Mouse (Mus musculus): Measurements from ENCODE around the gene Ppp3cb. TPM values are rescaled to one million over a fixed set of nuclear protein-coding genes. Genes with fewer than 3 reads are reported as not detected.

Ppp3cb gene
- polyA plus RNA-seq, 1 experiment: 4.7 TPM

GRCm38 (mm10) chr14:20520179-20520578 is 26.2 kb downstream of the Ppp3cb start:
- H3K27me3 ChIP-seq (ENCODE audit: control insufficient read depth, insufficient read depth, low read length): no peaks in the 10 kb centered on the region
- H3K27ac ChIP-seq (ENCODE audit: insufficient read depth, low read depth, low read length): no peak overlapping the region
- H3K4me1 ChIP-seq (ENCODE audit: control insufficient read depth, insufficient read depth, insufficient read length, low read length): no peaks in the 10 kb centered on the region
- TF ChIP-seq CTCF (IDR thresholded peaks at IDR 0.05; ENCODE audit: extremely low read depth, insufficient read length, insufficient replicate concordance, low read depth, low read length): no peak
- no peak for TF ChIP-seq POLR2A (IDR thresholded peaks at IDR 0.05; ENCODE audit: low read depth, low read length)
- H3K36me3 ChIP-seq (ENCODE audit: control insufficient read depth, insufficient read depth, low read length): peaks cover 22% of the 10 kb centered on the region
- no peak overlapping the region for H3K4me3 ChIP-seq (ENCODE audit: low read depth, low read length)
- 89% methylated on average over 2 of the region's 2 CpGs for WGBS

- Histone ChIP-seq H3K27me3 (ENCODE audit: control insufficient read depth, insufficient read depth, low read length) (no peaks in the 10 kb centered on the region), H3K4me1 (ENCODE audit: control insufficient read depth, insufficient read depth, insufficient read length, low read length) (no peaks in the 10 kb centered on the region), H3K27ac (ENCODE audit: insufficient read depth, low read depth, low read length) (no peak overlapping the region), H3K36me3 (ENCODE audit: control insufficient read depth, insufficient read depth, low read length) (peaks cover 12% of the 10 kb centered on the region), H3K4me3 (ENCODE audit: low read depth, low read length) (no peak overlapping the region)
- WGBS: 82% methylated on average over 2 of the region's 2 CpGs
- TF ChIP-seq CTCF (IDR thresholded peaks at IDR 0.05; ENCODE audit: extremely low read depth, insufficient read length, insufficient replicate concordance, low read depth, low read length) (no peak), POLR2A (IDR thresholded peaks at IDR 0.05; ENCODE audit: low read depth, low read length) (no peak)
Observed at GRCm38 (mm10) chr14:20508424-20508823, 37.9 kb downstream of the Ppp3cb start.

- H3K4me3 ChIP-seq (ENCODE audit: low read depth, low read length): no peak overlapping the region
Observed at GRCm38 (mm10) chr14:20502966-20503365, 43.4 kb downstream of the Ppp3cb start.

GRCm38 (mm10) chr14:20499982-20500381 is 46.4 kb downstream of the Ppp3cb start:
- no peaks in the 10 kb centered on the region; the same call in 1 of the 2 replicates for H3K4me1 ChIP-seq (ENCODE audit: control insufficient read depth, insufficient read depth, insufficient read length, low read length)
- H3K27me3 ChIP-seq (ENCODE audit: control insufficient read depth, insufficient read depth, low read length): no peaks in the 10 kb centered on the region
- H3K36me3 ChIP-seq (ENCODE audit: control insufficient read depth, insufficient read depth, low read length): peaks cover 23% of the 10 kb centered on the region
- no peak overlapping the region for H3K27ac ChIP-seq (ENCODE audit: insufficient read depth, low read depth, low read length)
- no peak overlapping the region for H3K4me3 ChIP-seq (ENCODE audit: low read depth, low read length)
- WGBS: 91% methylated on average over 3 of the region's 3 CpGs
- no peak for TF ChIP-seq POLR2A (IDR thresholded peaks at IDR 0.05; ENCODE audit: low read depth, low read length)

More at GRCm38 (mm10) chr14:20502966-20503365, 43.4 kb downstream of the Ppp3cb start:
- TF ChIP-seq CTCF (IDR thresholded peaks at IDR 0.05; ENCODE audit: extremely low read depth, insufficient read length, insufficient replicate concordance, low read depth, low read length) (no peak), POLR2A (IDR thresholded peaks at IDR 0.05; ENCODE audit: low read depth, low read length) (no peak)
- H3K4me1 ChIP-seq (ENCODE audit: control insufficient read depth, insufficient read depth, insufficient read length, low read length): no peaks in the 10 kb centered on the region; the same call in 1 of the 2 replicates
- 88% methylated on average over 10 of the region's 10 CpGs for WGBS
- peaks cover 11% of the 10 kb centered on the region for H3K36me3 ChIP-seq (ENCODE audit: control insufficient read depth, insufficient read depth, low read length)
- H3K27ac ChIP-seq (ENCODE audit: insufficient read depth, low read depth, low read length): no peak overlapping the region
- H3K27me3 ChIP-seq (ENCODE audit: control insufficient read depth, insufficient read depth, low read length): no peaks in the 10 kb centered on the region

- Histone ChIP-seq H3K36me3 (ENCODE audit: control insufficient read depth, insufficient read depth, low read length) (peaks cover 29% of the 10 kb centered on the region), H3K27me3 (ENCODE audit: control insufficient read depth, insufficient read depth, low read length) (no peaks in the 10 kb centered on the region), H3K27ac (ENCODE audit: insufficient read depth, low read depth, low read length) (no peak within 1 kb of the TSS), H3K4me3 (ENCODE audit: low read depth, low read length) (no peak within 1 kb of the TSS), H3K4me1 (ENCODE audit: control insufficient read depth, insufficient read depth, insufficient read length, low read length) (no peaks in the 10 kb centered on the region)
- 79% methylated on average over 2 of the region's 2 CpGs for WGBS
- TF ChIP-seq CTCF (IDR thresholded peaks at IDR 0.05; ENCODE audit: extremely low read depth, insufficient read length, insufficient replicate concordance, low read depth, low read length) (no peak), POLR2A (IDR thresholded peaks at IDR 0.05; ENCODE audit: low read depth, low read length) (no peak)
Observed at GRCm38 (mm10) chr14:20496603-20497002, 49.8 kb downstream of the Ppp3cb start, which contains the start of gene Mss51. Gene Mss51 (minus strand): TSS chr14:20496901.

GRCm38 (mm10) chr14:20486031-20486430 is 60.3 kb downstream of the Ppp3cb start:
- Histone ChIP-seq H3K4me1 (ENCODE audit: control insufficient read depth, insufficient read depth, insufficient read length, low read length) (no peaks in the 10 kb centered on the region), H3K36me3 (ENCODE audit: control insufficient read depth, insufficient read depth, low read length) (peaks cover 4% of the 10 kb centered on the region), H3K27me3 (ENCODE audit: control insufficient read depth, insufficient read depth, low read length) (no peaks in the 10 kb centered on the region), H3K27ac (ENCODE audit: insufficient read depth, low read depth, low read length) (no peak overlapping the region), H3K4me3 (ENCODE audit: low read depth, low read length) (no peak overlapping the region)
- 96% methylated on average over 5 of the region's 5 CpGs for WGBS
- no peak for TF ChIP-seq CTCF (IDR thresholded peaks at IDR 0.05; ENCODE audit: extremely low read depth, insufficient read length, insufficient replicate concordance, low read depth, low read length)
- TF ChIP-seq POLR2A (IDR thresholded peaks at IDR 0.05; ENCODE audit: low read depth, low read length): no peak

- WGBS: 80% methylated on average over 7 of the region's 7 CpGs
- H3K4me1 ChIP-seq (ENCODE audit: control insufficient read depth, insufficient read depth, insufficient read length, low read length): peaks cover 2% of the 10 kb centered on the region
- no peak overlapping the region for H3K4me3 ChIP-seq (ENCODE audit: low read depth, low read length)
- H3K36me3 ChIP-seq (ENCODE audit: control insufficient read depth, insufficient read depth, low read length): peaks cover 1% of the 10 kb centered on the region; the same call in 1 of the 2 replicates
- TF ChIP-seq POLR2A (IDR thresholded peaks at IDR 0.05; ENCODE audit: low read depth, low read length) (no peak), CTCF (IDR thresholded peaks at IDR 0.05; ENCODE audit: extremely low read depth, insufficient read length, insufficient replicate concordance, low read depth, low read length) (no peak)
- H3K27ac ChIP-seq (ENCODE audit: insufficient read depth, low read depth, low read length): no peak overlapping the region
- H3K27me3 ChIP-seq (ENCODE audit: control insufficient read depth, insufficient read depth, low read length): no peaks in the 10 kb centered on the region
Observed at GRCm38 (mm10) chr14:20482051-20482751, 64.2 kb downstream of the Ppp3cb start.

All from small intestine, adult 2 months (tissue).